Comparison of ENCODE assay signal across 18 mouse cellular contexts in the genomic region with DNA sequence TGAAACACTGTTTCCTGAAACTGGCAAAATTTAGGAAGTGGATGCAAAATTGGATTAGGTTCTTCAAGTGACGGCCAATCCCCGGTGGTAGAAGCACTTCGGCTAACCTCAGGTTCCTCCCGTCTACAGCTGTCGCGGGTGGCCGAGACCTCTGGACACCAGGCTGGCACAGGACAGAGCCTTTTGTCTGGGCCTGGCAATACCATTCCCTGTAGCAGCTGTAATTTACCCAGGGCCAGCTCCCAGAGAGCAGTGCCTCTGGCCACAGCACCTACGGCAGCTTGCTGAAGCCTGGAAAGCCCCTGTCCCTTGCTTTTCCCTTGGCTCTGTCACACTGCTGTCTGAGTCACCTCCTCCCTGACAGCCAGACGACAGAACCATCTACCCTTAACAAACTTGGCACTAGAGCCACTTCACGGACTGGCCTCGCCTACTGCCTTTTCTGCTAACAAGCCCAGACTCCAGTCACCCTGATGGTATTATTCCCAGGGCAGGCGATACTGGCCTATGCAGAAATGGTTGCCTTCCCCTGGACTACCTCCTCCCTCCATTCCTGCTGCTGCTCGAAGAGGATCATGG.
"Had no signal": no experiment of that assay in that cellular context is flagged by ENCODE, and none has a peak within 500 bp of the region (broad histone marks: within the 10 kb centered on the region; RNA-seq: fewer than 3 reads in every experiment).

No protein-coding gene starts in this region.

- DNase-seq: kidney, postnatal 10 days; kidney, postnatal 4 days; liver; liver, embryonic 13.5 days; liver, postnatal 0 days; retina, postnatal 1 day; right cerebral cortex, postnatal 4 days; spleen, adult 18-20 months; thymus, adult 2 months; thymus, postnatal 25 days had no signal

- H3K9me3 ChIP-seq: limb, embryonic 12.5 days; liver, embryonic 13.5 days; megakaryocyte, embryonic 14.5 days; midbrain, embryonic 15.5 days; neural tube, embryonic 13.5 days had no signal

- H3K4me3 ChIP-seq: layer of hippocampus, adult 2 months; limb, embryonic 12.5 days; liver, embryonic 13.5 days; megakaryocyte, embryonic 14.5 days; midbrain, embryonic 15.5 days; neural tube, embryonic 13.5 days had no signal

- ATAC-seq: liver, postnatal 0 days; lung, postnatal 0 days; midbrain, embryonic 15.5 days had no signal

- H3K36me3 ChIP-seq: limb, embryonic 12.5 days; liver, embryonic 13.5 days; midbrain, embryonic 15.5 days; neural tube, embryonic 13.5 days had no signal

- H3K27me3 ChIP-seq: limb, embryonic 12.5 days; midbrain, embryonic 15.5 days; neural tube, embryonic 13.5 days had no signal

- H3K4me1 ChIP-seq: midbrain, embryonic 15.5 days; neural tube, embryonic 13.5 days had no signal

- H3K4me2 ChIP-seq: limb, embryonic 12.5 days; liver, embryonic 13.5 days; midbrain, embryonic 11.5 days; midbrain, embryonic 15.5 days; neural tube, embryonic 13.5 days had no signal

- H3K9ac ChIP-seq: limb, embryonic 12.5 days; liver, embryonic 13.5 days; liver, postnatal 0 days; midbrain, embryonic 15.5 days; neural tube, embryonic 13.5 days had no signal

- H3K27ac ChIP-seq: layer of hippocampus, adult 2 months; limb, embryonic 12.5 days; liver, embryonic 13.5 days; macrophage; midbrain, embryonic 15.5 days; neural tube, embryonic 13.5 days had no signal
